Comparison of ENCODE assay signal across 8 mouse cellular contexts in genomic region chr1:132010632-132011501, GRCm38 (mm10). TPM values are rescaled to one million over a fixed set of nuclear protein-coding genes. Genes with fewer than 3 reads are reported as not detected.
DNase-seq lines count a peak whose midpoint lies in the region; ATAC-seq and TF ChIP-seq lines count a peak whose summit lies in the region.

No protein-coding gene starts in this region.

- H3K4me3 ChIP-seq in lung, embryonic 15.5 days: no peak overlapping the region
- H3K4me3 ChIP-seq in lung, adult 2 months (replicated peaks; ENCODE audit: extremely low read depth, low read depth, low read length): no peak overlapping the region
- no peak overlapping the region for H3K4me3 ChIP-seq in kidney, embryonic 14.5 days (ENCODE audit: low read length)

- H3K27me3 ChIP-seq in lung, embryonic 15.5 days: no peaks in the 10 kb centered on the region
- H3K27me3 ChIP-seq in kidney, embryonic 14.5 days (ENCODE audit: control insufficient read depth, insufficient read depth, low read length): no peaks in the 10 kb centered on the region

- DNase-seq in lung, adult 2 months: no peak
- DNase-seq in fat pad, adult 2 months (ENCODE audit: extremely low read depth, low read depth, low spot score): peak; percentile 92
- peak; percentile 60 to 61 for DNase-seq in monocyte, adult 2 months (ENCODE audit: low read depth in 1 of 2, low spot score in 2 of 2)
- peak; percentile 50 for DNase-seq in thymus, postnatal 4 days
- DNase-seq in cerebellum, postnatal 36 days: no peak
- no peak for DNase-seq in kidney, adult 11 months

- peaks cover 15% of the 10 kb centered on the region for H3K36me3 ChIP-seq in lung, embryonic 15.5 days
- H3K36me3 ChIP-seq in kidney, embryonic 14.5 days (ENCODE audit: control insufficient read depth, insufficient read depth, low read length): peaks cover 12% of the 10 kb centered on the region; the same call in 1 of the 2 replicates

- H3K9ac ChIP-seq in lung, embryonic 15.5 days: no peak overlapping the region
- H3K9ac ChIP-seq in kidney, embryonic 14.5 days (ENCODE audit: low read depth, low read length): no peak overlapping the region

- ATAC-seq in lung, embryonic 15.5 days (ENCODE audit: borderline replicate concordance, extremely low read depth, low FRiP score, low TSS enrichment): no peak
- no peak for ATAC-seq in kidney, embryonic 14.5 days (ENCODE audit: low FRiP score, low TSS enrichment)

- peak overlapping the region; percentile 13; the same call in 1 of the 2 replicates for H3K4me2 ChIP-seq in lung, embryonic 15.5 days
- no peak overlapping the region for H3K4me2 ChIP-seq in kidney, embryonic 14.5 days (replicated peaks; ENCODE audit: low read depth, low read length)

- TF ChIP-seq POLR2A in lung, adult 2 months (IDR thresholded peaks at IDR 0.05; ENCODE audit: borderline replicate concordance, extremely low read depth, low read depth, low read length): no peak

- no peaks in the 10 kb centered on the region for H3K9me3 ChIP-seq in lung, embryonic 15.5 days
- H3K9me3 ChIP-seq in kidney, embryonic 14.5 days (ENCODE audit: control insufficient read depth, low read length): no peaks in the 10 kb centered on the region

- WGBS in lung, embryonic 15.5 days: 74% methylated on average over 17 of the region's 17 CpGs
- WGBS in lung, adult 2 months: 45% methylated on average over 17 of the region's 17 CpGs
- WGBS in kidney, embryonic 14.5 days: 74% methylated on average over 17 of the region's 17 CpGs

- no peak for TF ChIP-seq CTCF in lung, adult 2 months (IDR thresholded peaks at IDR 0.05; ENCODE audit: insufficient read depth, low read length)

- peaks cover 35% of the 10 kb centered on the region for H3K4me1 ChIP-seq in lung, embryonic 15.5 days
- H3K4me1 ChIP-seq in lung, adult 2 months (ENCODE audit: control insufficient read depth, insufficient read depth, low read length): peaks cover 26% of the 10 kb centered on the region
- peaks cover 12% of the 10 kb centered on the region for H3K4me1 ChIP-seq in kidney, embryonic 14.5 days (ENCODE audit: control insufficient read depth, insufficient read depth, low read length)

- H3K27ac ChIP-seq in lung, embryonic 15.5 days: peak overlapping the region; percentile 24; the same call in 1 of the 2 replicates
- no peak overlapping the region for H3K27ac ChIP-seq in kidney, embryonic 14.5 days (ENCODE audit: low read depth, low read length)

RNA-seq across cellular contexts. Expression of gene Elk4, which starts 3.5 kb away (rescaled TPM):
- 24.2 and 28.6 TPM in 2 replicates for polyA plus RNA-seq in lung, embryonic 15.5 days (2015; fragmentation: Nextera tagmentation; extraction: Ambion mirVana)
- 27.0 and 39.9 TPM in 2 replicates for polyA plus RNA-seq in lung, adult 2 months (2012; rRNA removed)
- 35.4 and 37.3 TPM in 2 replicates for polyA plus RNA-seq in kidney, embryonic 14.5 days (2014; fragmentation: Nextera tagmentation; extraction: Ambion mirVana)

RNA-seq across cellular contexts. Expression of gene Slc45a3, which starts 48.1 kb away (rescaled TPM):
- 2.3 and 2.7 TPM in 2 replicates for polyA plus RNA-seq in lung, embryonic 15.5 days (2015; fragmentation: Nextera tagmentation; extraction: Ambion mirVana)
- 14.0 and 14.2 TPM in 2 replicates for polyA plus RNA-seq in lung, adult 2 months (2012; rRNA removed)
- polyA plus RNA-seq in kidney, embryonic 14.5 days (2014; fragmentation: Nextera tagmentation; extraction: Ambion mirVana): 5.1 and 7.3 TPM in 2 replicates

RNA-seq across cellular contexts. Expression of gene Mfsd4a, which starts 57.0 kb away (rescaled TPM):
- 15.0 and 16.3 TPM in 2 replicates for polyA plus RNA-seq in lung, embryonic 15.5 days (2015; fragmentation: Nextera tagmentation; extraction: Ambion mirVana)
- polyA plus RNA-seq in lung, adult 2 months (2012; rRNA removed): 5.0 and 6.1 TPM in 2 replicates
- 5.4 and 19.7 TPM in 2 replicates for polyA plus RNA-seq in kidney, embryonic 14.5 days (2014; fragmentation: Nextera tagmentation; extraction: Ambion mirVana)

Comparison
In these comparisons a context has a peak if more than half of its experiments do, and no peak if none do; other contexts are left out.
1. DNase-seq: peak in fat pad, adult 2 months (single experiment), monocyte, adult 2 months (2 of 2) and thymus, postnatal 4 days (single experiment); none in lung, adult 2 months (single experiment), cerebellum, postnatal 36 days (0 of 2) and kidney, adult 11 months (single experiment).